Mouse (Mus musculus) cortical plate, adult 2 months (tissue): ENCODE data around the gene Rasgrp2.

Source experiments
- CTCF ChIP-seq: fragments of 200-500 bp; IDR thresholded peaks from 2 replicates; pipeline ENCODE4 v1.5.1; 2011; ENCODE audit warnings: mild to moderate bottlenecking, control low read depth, low read length; ENCODE audit not compliant: insufficient read depth; ENCODE audit errors: extremely low read depth
- POLR2A ChIP-seq: fragments of 200-500 bp; IDR thresholded peaks from 2 replicates; pipeline ENCODE4 v1.6.1; 2011; ENCODE audit warnings: mild to moderate bottlenecking, low read length, control low read depth; ENCODE audit not compliant: insufficient read depth; ENCODE audit errors: extremely low read depth

- TF ChIP-seq POLR2A, result no peak
- no peak for TF ChIP-seq CTCF
Measured at GRCm38 (mm10) chr19:6390251-6390650, 8.9 kb upstream of the Rasgrp2 start.
